Mouse (Mus musculus) midbrain, postnatal 0 days (tissue): ENCODE measurements around the gene Dop1a. TPM values are rescaled to one million over a fixed set of nuclear protein-coding genes. Genes with fewer than 3 reads are reported as not detected.

ENCODE experiments used
- ATAC-seq: fragments of 200-750 bp; cut with Nextera tagmentation; 2 replicates; pipeline ENCODE4 v1.8.0; 2017; ENCODE audit warnings: moderate number of reproducible peaks, mild to moderate bottlenecking, moderate TSS enrichment, moderate library complexity; ENCODE audit not compliant: low FRiP score
- DNase-seq: peaks from one replicate; pipeline ENCODE4 v3.0.0-alpha.2; 2015; ENCODE audit warnings: low spot score
- H3K27ac ChIP-seq: fragments of 300-500 bp; sonication (generic); 2 replicates; pipeline ENCODE4 v1.5.1; 2014; ENCODE audit warnings: low read depth, mild to moderate bottlenecking, low read length, mixed read lengths
- H3K27me3 ChIP-seq: fragments of 300-500 bp; sonication (generic); 2 replicates; pipeline ENCODE4 v1.6.1; 2014; ENCODE audit warnings: low read length, control low read depth, mixed read lengths; ENCODE audit not compliant: insufficient read depth
- H3K36me3 ChIP-seq: fragments of 300-500 bp; sonication (generic); 2 replicates; pipeline ENCODE4 v1.6.1; 2014; ENCODE audit warnings: low read length, control low read depth, mixed read lengths; ENCODE audit not compliant: insufficient read depth
- H3K4me1 ChIP-seq: fragments of 300-500 bp; sonication (generic); 2 replicates; pipeline ENCODE4 v1.6.1; 2014; ENCODE audit warnings: mild to moderate bottlenecking, control low read depth, antibody characterized with exemption, low read length, mixed read lengths; ENCODE audit not compliant: insufficient read depth
- H3K4me2 ChIP-seq: fragments of 300-500 bp; sonication (generic); 2 replicates; pipeline ENCODE4 v1.6.1; 2014; ENCODE audit warnings: low read depth, mild to moderate bottlenecking, low read length, mixed read lengths; ENCODE audit not compliant: poor library complexity, severe bottlenecking
- H3K4me3 ChIP-seq: fragments of 300-500 bp; sonication (generic); 2 replicates; pipeline ENCODE4 v1.5.1; 2014; ENCODE audit warnings: low read depth, mild to moderate bottlenecking, low read length, moderate library complexity
- H3K9ac ChIP-seq: fragments of 300-500 bp; sonication (generic); replicated peaks from 2 replicates; pipeline ENCODE4 v1.6.1; 2014; ENCODE audit warnings: mild to moderate bottlenecking, low read length, moderate library complexity, mixed read lengths; ENCODE audit not compliant: poor library complexity, severe bottlenecking
- H3K9me3 ChIP-seq: fragments of 300-500 bp; sonication (generic); 2 replicates; pipeline ENCODE4 v1.6.1; 2016; ENCODE audit warnings: low read length, control low read depth
- CTCF ChIP-seq: IDR thresholded peaks from 2 replicates; pipeline ENCODE4 v1.5.1; 2016; ENCODE audit warnings: antibody characterized with exemption, mild to moderate bottlenecking
- WGBS: fragments of 180-500 bp; shearing (Covaris S2); extraction: QIAGEN DNeasy Blood & Tissue Kit; methylation state at CpG from one replicate; pipeline ENCODE4 v1.1.7; 2014; 5-methylcytosine and 5-hydroxymethylcytosine counted together
- polyA plus RNA-seq: library from polyadenylated mRNA; unstranded; fragments of >200 nt; fragmentation: Nextera tagmentation; extraction: Ambion mirVana; gene quantifications from 2 replicates; pipeline ENCODE4 v1.2.1, GENCODE M21; 2015
- total RNA-seq: library from RNA; depleted of rRNA; stranded (reverse); fragments of >200 nt; gene quantifications from 2 replicates; pipeline ENCODE4 v1.2.3, GENCODE M21; 2014

Gene Dop1a
- total and polyA plus RNA-seq, 2 experiments from 2014 or later = 25.8 to 57.0 TPM

- Histone ChIP-seq H3K27ac (no peak overlapping the region), H3K36me3 (peaks cover 44% of the 10 kb centered on the region), H3K9me3 (no peaks in the 10 kb centered on the region), H3K4me3 (no peak overlapping the region), H3K4me2 (no peak overlapping the region), H3K27me3 (no peaks in the 10 kb centered on the region), H3K9ac (no peak overlapping the region), H3K4me1 (no peaks in the 10 kb centered on the region)
- DNase-seq (no peak), ATAC-seq (no peak)
- WGBS = 64% methylated on average over 5 of the region's 5 CpGs
- no peak for TF ChIP-seq CTCF
Observed at GRCm38 (mm10) chr9:86513733-86514132, 46.8 kb downstream of the Dop1a start.

GRCm38 (mm10) chr9:86514390-86514789, 47.4 kb downstream of the Dop1a start:
- H3K9ac ChIP-seq = no peak overlapping the region
- ATAC-seq (no peak), DNase-seq (no peak)
- peaks cover 44% of the 10 kb centered on the region for H3K36me3 ChIP-seq
- WGBS = 86% methylated on average over 3 of the region's 3 CpGs
- H3K4me2 ChIP-seq = no peak overlapping the region
- no peak for TF ChIP-seq CTCF
- H3K9me3 ChIP-seq = no peaks in the 10 kb centered on the region
- H3K4me1 ChIP-seq = no peaks in the 10 kb centered on the region
- no peaks in the 10 kb centered on the region for H3K27me3 ChIP-seq
- H3K27ac ChIP-seq = no peak overlapping the region
- H3K4me3 ChIP-seq = no peak overlapping the region

- H3K4me1 ChIP-seq = no peaks in the 10 kb centered on the region
- peaks cover 46% of the 10 kb centered on the region for H3K36me3 ChIP-seq
- over 99% methylated on average over 4 of the region's 4 CpGs for WGBS
- H3K27ac ChIP-seq = no peak overlapping the region
- no peak for ATAC-seq
- no peak overlapping the region for H3K4me2 ChIP-seq
- TF ChIP-seq CTCF = no peak
- no peak for DNase-seq
- no peaks in the 10 kb centered on the region for H3K27me3 ChIP-seq
- H3K9ac ChIP-seq = no peak overlapping the region
- H3K9me3 ChIP-seq = no peaks in the 10 kb centered on the region
- H3K4me3 ChIP-seq = no peak overlapping the region
Observed at GRCm38 (mm10) chr9:86514798-86515197, 47.8 kb downstream of the Dop1a start.

DNA sequence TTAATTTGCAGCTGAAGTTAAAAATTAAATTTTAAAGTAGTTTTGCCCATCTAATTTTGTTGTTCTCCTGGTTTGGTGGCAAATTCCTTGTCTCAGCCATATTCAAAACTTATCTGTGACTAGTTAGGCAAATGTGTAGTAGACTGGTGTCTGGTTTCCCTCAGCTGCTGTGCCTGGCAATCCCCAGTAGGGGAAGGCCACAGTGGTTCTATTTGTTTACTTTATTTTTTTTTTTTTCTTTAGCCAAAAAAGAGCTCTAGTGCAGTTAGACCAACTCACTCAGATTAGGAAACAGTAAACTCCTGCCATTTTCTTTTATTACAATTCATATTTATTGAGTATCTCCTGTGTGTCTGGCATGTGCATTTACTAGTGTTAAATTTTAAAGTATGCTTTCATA, 55.4 kb downstream of the Dop1a start:
- H3K4me3 ChIP-seq = no peak overlapping the region
- H3K27me3 ChIP-seq = no peaks in the 10 kb centered on the region
- no peak overlapping the region for H3K4me2 ChIP-seq
- H3K9ac ChIP-seq = no peak overlapping the region
- ATAC-seq (no peak), DNase-seq (no peak)
- H3K9me3 ChIP-seq = no peaks in the 10 kb centered on the region
- H3K36me3 ChIP-seq = peaks cover 42% of the 10 kb centered on the region
- H3K27ac ChIP-seq = no peak overlapping the region
- H3K4me1 ChIP-seq = no peaks in the 10 kb centered on the region
- TF ChIP-seq CTCF = no peak

GRCm38 (mm10) chr9:86525600-86525999, 58.6 kb downstream of the Dop1a start:
- Histone ChIP-seq H3K27me3 (no peaks in the 10 kb centered on the region), H3K36me3 (peaks cover 33% of the 10 kb centered on the region), H3K9me3 (no peaks in the 10 kb centered on the region), H3K4me1 (no peaks in the 10 kb centered on the region), H3K4me2 (no peak overlapping the region), H3K9ac (no peak overlapping the region), H3K27ac (no peak overlapping the region), H3K4me3 (no peak overlapping the region)
- no peak for DNase-seq
- 59% methylated on average over 2 of the region's 2 CpGs for WGBS
- no peak for TF ChIP-seq CTCF
- ATAC-seq = no peak

DNA sequence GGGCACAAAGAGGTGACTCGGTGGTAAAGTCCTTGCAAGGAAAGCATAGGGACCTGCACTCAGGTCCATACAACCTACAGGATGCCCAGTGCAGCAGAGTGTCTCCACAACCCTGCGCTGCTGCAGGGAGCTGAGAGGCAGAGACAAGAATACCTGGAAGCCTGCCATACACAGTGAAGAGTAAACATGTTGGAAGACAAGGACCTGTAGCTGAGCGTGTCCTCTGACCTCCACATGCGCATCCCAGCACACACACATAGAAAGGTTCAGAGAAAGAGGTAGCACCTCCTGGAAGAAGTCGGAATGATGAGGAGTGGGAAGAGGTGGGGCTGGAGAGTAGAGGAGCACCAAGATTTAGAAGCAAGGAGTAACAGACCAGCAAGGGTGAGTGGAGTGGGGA, 67.1 kb downstream of the Dop1a start:
- Histone ChIP-seq H3K4me1 (no peaks in the 10 kb centered on the region), H3K36me3 (peaks cover 31% of the 10 kb centered on the region), H3K9ac (no peak overlapping the region), H3K27me3 (no peaks in the 10 kb centered on the region), H3K9me3 (no peaks in the 10 kb centered on the region), H3K4me3 (no peak overlapping the region), H3K4me2 (no peak overlapping the region), H3K27ac (no peak overlapping the region)
- no peak for TF ChIP-seq CTCF
- DNase-seq (no peak), ATAC-seq (no peak)
- WGBS = 90% methylated on average over 5 of the region's 5 CpGs
